Mouse (Mus musculus): Measurements from ENCODE around the gene Aimp2.

- no peak for TF ChIP-seq CTCF (IDR thresholded peaks at IDR 0.05; ENCODE audit: low read depth, low read length)
- TF ChIP-seq EP300 (IDR thresholded peaks at IDR 0.05; ENCODE audit: insufficient read depth, low read depth, low read length), result no peak
Observed at GRCm38 (mm10) chr5:143932831-143933230, 23.2 kb upstream of the Aimp2 start, which contains the start of gene Rsph10b.
